Mouse (Mus musculus): ENCODE results near the gene Fam19a2. TPM values are rescaled to one million over a fixed set of nuclear protein-coding genes. Genes with fewer than 3 reads are reported as not detected.
A peak's percentile ranks its signal among the peaks of the same experiment; 100 is the strongest.

Fam19a2 gene
- total RNA-seq, 2 experiments from 2014 or later = 69.6 to 72.9 TPM

DNA sequence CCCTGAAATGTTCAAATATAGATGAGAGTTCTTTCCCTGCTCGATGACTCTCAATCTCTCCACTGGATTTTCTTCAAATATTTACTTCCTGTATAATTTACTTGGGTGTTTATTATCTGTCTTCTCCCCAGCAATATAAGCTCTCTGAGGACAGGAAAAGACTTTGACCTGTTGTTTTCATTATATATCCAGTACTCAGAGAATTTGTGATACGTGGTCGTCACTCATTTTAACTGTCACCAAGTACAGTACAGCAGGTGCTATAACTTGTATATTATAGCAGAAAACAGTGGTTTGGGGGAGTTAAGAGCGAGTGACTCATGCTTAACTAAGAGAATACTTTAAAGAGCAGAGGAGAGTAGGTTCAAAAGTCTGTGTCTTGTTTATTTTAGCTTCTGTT lies 438.8 kb downstream of the Fam19a2 start:
- no peak for DNase-seq (ENCODE audit: low spot score in 2 of 2)

DNA sequence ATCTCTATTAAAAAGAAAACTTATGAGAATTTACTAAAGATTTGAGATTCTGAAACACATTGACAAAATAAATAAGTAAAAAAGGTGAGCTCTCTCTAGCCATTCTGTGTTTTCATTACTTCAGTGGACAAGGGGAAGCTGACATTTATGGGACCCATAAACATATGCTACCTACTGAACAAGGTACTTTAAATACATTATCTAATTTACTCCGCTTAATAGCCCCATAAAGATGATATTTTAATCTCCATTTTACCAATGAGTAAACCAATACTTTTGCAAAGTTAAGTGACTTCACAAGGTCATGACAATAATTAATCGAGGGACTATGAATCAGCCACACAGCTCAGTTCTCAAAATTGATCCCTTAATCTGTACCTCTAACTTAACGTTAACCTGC lies 443.2 kb downstream of the Fam19a2 start:
- no peak for DNase-seq (ENCODE audit: low spot score in 2 of 2)

DNA sequence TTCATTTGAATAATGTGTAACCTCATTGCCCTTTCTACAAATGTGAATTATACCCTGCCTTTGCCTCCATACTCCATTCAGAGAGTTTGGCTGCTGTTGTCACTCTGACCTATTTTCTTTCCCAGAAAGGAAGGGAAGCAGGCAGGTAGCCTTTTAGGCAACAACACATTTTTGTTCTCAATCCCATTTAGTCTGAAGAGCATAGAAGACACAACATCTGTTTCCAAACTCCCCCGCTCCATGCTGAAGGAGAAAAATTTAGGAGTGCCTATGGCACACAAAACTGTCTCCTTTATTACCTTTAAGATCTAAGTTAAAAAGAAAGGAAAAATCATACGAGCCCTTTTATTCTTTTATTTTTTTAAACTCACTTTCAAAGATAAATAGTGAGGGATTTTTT lies 446.9 kb downstream of the Fam19a2 start:
- DNase-seq (ENCODE audit: low spot score in 2 of 2) = peak in 1 of 2 experiments; percentile 20

DNA sequence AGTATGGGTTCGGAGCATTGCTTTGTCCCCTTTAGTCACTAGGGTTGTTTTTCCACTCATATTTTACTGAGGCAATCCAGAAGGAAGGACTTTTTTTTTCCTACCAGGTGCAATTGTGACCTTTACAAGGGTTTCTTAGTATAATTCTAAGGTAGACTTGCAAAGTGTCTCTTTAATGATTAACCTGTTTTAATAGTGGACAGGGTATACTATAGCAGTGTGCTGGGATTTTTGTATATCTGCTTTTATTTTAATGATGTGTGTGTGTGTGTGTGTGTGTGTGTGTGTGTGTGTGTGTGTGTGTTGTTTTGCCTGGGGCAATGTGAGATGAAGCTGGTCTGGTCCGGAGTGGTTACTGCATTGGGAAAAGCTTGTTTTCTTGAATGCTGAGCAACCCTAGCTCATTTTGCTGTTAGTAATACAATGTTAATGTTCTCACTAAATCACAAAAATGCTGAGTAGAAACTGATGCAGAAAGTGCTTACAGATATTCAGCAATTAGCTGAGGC lies 458.2 kb downstream of the Fam19a2 start:
- DNase-seq (ENCODE audit: low spot score in 2 of 2) = no peak

DNA sequence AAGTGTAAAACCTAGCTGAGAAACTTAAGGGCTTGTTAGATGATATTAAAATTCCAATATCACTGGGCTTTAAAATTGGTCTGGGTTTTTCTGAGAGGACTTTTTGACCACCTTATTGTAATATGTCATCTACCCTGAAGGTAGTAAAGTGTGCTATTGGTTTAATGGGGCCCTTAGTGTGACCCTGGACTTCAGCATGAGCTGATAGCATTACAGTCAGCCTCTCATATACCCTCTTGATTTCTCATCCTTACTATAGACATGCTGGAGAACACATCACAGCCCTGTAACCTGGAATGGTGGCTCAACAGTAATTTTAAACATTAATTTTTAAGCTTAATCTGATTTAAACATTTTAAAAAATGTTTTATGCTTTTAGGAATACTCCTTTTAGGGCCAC lies 459.8 kb downstream of the Fam19a2 start:
- DNase-seq (ENCODE audit: low spot score in 2 of 2) = no peak

DNA sequence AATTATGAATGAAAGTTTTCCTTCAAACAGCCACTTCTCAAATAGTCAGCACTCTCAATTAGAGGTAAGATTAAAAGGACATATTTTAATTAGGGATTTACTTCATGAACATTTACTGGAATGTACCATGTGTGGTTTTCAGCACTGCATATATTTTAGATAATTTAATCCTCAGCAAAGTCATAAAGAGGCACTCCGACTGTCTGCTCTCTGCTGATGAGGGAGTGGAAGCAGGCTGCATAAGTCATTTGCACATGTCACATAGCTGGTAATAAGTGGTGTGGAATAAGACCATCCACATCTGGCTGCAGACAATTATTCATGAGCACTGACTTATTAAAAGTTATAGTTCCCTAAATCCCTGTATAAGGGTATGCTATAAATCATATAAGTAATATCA lies 484.5 kb downstream of the Fam19a2 start:
- DNase-seq (ENCODE audit: low spot score in 2 of 2) = no peak

DNA sequence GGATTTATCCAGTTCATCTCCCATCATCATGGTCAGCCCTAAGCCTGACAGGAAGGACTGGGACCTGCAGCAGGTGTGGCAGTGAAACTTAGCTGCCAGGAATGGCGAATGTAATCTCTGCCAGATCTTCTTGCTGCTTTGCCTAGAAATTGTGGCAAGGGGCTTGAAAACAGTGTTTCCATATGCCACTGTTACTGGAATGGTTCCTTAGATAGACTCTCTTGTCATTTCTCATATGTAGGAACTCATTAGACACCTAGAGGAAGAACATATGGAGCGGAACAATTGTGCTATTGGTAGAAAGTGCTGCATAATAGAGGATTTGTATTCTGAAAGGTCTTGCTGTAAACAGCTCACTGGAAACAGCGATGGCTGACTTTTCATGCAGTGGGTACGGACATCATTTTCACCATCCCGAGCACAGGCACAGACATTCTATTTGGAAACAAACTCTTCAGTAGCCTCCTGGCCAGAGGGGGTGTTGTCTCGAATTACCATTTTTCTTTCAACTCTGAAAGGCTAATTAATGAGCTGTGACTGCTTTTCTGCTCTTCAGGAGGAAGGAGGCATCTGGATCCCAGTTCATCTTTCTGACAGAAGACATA lies 488.0 kb downstream of the Fam19a2 start:
- no peak for DNase-seq (ENCODE audit: low spot score in 2 of 2)

DNA sequence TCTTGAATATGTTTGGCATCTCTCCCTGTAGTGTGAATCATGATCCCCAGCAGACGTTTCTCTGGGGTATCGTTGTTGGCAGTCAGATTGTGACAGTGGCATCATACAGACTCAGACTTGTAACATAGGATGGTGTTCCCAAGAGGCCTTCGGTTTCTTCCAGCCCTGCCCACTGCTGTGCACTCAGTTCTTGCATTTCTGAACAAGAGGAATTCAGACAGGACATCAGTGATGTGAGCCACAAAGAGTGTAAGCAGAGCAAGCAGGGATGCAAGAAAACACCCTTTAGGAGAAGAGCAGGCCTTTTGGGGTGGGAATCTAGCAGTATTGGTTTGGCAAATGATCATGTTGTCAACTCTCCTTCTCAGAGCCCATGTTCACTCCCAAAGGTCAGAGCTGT lies 489.0 kb downstream of the Fam19a2 start:
- no peak for DNase-seq (ENCODE audit: low spot score in 2 of 2)

DNA sequence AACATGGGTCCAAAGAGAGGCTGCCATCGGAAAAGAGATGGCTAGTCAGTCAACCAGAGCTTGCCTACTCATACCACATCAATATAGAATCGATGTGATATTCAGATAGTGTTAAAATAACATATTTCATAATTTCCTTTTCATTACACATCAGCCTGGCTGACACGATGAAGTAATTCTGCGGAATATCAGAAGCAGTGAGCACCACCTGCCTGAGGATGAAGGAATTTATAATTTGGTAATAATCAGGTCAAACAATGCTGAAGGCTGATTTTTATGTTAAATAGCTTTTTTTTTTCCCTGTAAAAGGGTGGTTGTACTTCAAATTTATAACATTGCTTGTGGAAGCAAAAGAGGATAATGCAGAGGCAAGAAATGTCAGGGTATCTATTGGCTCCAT lies 490.2 kb downstream of the Fam19a2 start:
- DNase-seq (ENCODE audit: low spot score in 2 of 2) = no peak

DNA sequence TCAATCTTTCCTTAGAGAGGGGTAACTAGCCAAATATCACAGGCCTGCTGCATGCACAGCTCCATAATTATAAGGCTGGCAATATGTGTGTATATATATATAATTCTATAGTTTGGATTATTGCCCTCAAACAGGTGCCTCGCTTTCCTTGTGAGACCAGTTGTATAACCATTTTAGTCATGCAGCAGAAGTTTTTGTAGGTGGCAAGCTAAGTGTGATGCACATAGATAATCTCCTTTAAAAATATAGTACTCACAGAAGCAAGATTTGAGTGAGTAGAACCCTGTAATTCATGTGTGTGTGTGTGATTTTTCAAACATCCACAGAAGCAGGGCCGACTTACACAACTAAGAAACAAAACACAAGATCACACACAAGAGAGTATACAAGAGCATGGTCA lies 525.6 kb downstream of the Fam19a2 start:
- no peak for DNase-seq (ENCODE audit: low spot score in 2 of 2)

Other genes with a start within 250 kb of the Fam19a2 start
- gene Mon2, start 187.5 kb upstream of the Fam19a2 start, total RNA-seq (2021) = 10 to 100 TPM; 85.9 to 92.6 TPM
- 100 to 1,000 TPM in 1 of 2 experiments, 10 to 100 TPM in 1; 98.9 to 111 TPM for gene Usp15, start 67.0 kb upstream of the Fam19a2 start, total RNA-seq (2021)

All from left cerebral cortex, adult 18-20 months (tissue).